Mouse (Mus musculus): Measurements from ENCODE around the gene Cenpm. TPM values are rescaled to one million over a fixed set of nuclear protein-coding genes. Genes with fewer than 3 reads are reported as not detected.

The Cenpm gene
- polyA plus RNA-seq, 1 experiment from 2014 or later, result 51.6 TPM

GRCm38 (mm10) chr15:82197246-82197750, 47.2 kb downstream of the Cenpm start:
- H3K27me3 ChIP-seq (ENCODE audit: control insufficient read depth, insufficient read depth, low read length), result no peaks in the 10 kb centered on the region
- ATAC-seq (ENCODE audit: insufficient read depth, low FRiP score), result no peak
- WGBS, result 85% methylated on average over 10 of the region's 10 CpGs

DNA sequence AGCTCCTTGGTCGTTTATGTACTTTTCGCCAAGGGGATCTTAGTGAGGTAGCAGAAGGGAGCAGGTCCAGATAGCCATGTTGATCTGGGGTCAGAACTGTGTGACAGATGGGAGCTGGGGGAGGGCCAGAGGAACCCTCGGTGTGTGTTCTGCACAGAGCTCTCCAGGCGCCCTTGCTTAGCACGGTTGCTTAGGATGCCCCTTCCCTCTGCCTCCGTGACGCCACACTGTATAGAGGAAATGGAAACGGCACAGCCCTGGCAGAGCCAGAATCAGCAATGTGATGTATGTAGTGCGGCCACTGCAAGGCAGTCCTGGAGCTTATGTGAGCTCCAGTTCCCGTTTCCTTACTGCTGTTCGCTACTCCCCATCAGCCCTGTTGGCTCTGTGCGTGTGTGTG, 48.2 kb downstream of the Cenpm start:
- 86% methylated on average over 12 of the region's 12 CpGs for WGBS
- Histone ChIP-seq H3K9me3 (replicated peaks; ENCODE audit: control insufficient read depth, low read length) (no peaks in the 10 kb centered on the region), H3K9ac (ENCODE audit: low read length) (no peak overlapping the region), H3K4me3 (replicated peaks; ENCODE audit: low read length) (no peak overlapping the region), H3K4me1 (ENCODE audit: control insufficient read depth, insufficient read depth, low read length) (no peaks in the 10 kb centered on the region), H3K27ac (ENCODE audit: low read length) (no peak overlapping the region), H3K36me3 (ENCODE audit: control insufficient read depth, insufficient read depth, low read length) (peaks cover 50% of the 10 kb centered on the region), H3K4me2 (ENCODE audit: low read depth, low read length) (no peak overlapping the region), H3K27me3 (ENCODE audit: control insufficient read depth, insufficient read depth, low read length) (no peaks in the 10 kb centered on the region)
- no peak for ATAC-seq (ENCODE audit: insufficient read depth, low FRiP score)

More at GRCm38 (mm10) chr15:82197246-82197750, 47.2 kb downstream of the Cenpm start:
- no peaks in the 10 kb centered on the region for H3K4me1 ChIP-seq (ENCODE audit: control insufficient read depth, insufficient read depth, low read length)
- H3K27ac ChIP-seq (ENCODE audit: low read length), result no peak overlapping the region
- no peak overlapping the region for H3K9ac ChIP-seq (ENCODE audit: low read length)
- peaks cover 47% of the 10 kb centered on the region for H3K36me3 ChIP-seq (ENCODE audit: control insufficient read depth, insufficient read depth, low read length)
- no peak overlapping the region for H3K4me2 ChIP-seq (ENCODE audit: low read depth, low read length)
- H3K9me3 ChIP-seq (replicated peaks; ENCODE audit: control insufficient read depth, low read length), result no peaks in the 10 kb centered on the region
- H3K4me3 ChIP-seq (replicated peaks; ENCODE audit: low read length), result no peak overlapping the region

DNA sequence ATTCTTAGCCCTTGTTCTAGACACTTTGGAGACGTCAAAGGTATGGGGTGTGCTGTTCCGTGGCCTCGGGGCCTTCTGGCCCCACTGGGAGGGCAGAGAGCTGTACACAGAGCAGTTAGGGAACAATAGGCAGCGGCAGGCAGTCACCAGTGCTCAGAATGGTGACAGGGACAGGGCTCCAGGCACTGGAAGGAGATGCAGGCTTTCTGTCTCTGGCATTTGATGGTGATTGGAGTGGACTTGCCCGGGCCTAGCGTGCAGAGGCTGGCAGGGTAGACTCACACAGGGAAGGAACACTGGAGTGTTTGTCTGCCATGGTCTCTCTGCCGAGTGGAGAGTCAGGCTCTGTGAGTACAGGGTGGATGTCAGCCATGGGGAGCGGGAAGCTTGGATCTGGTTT, 51.9 kb downstream of the Cenpm start:
- no peak for ATAC-seq (ENCODE audit: insufficient read depth, low FRiP score)
- WGBS, result 88% methylated on average over 8 of the region's 8 CpGs
- peaks cover 42% of the 10 kb centered on the region for H3K36me3 ChIP-seq (ENCODE audit: control insufficient read depth, insufficient read depth, low read length)
- H3K9ac ChIP-seq (ENCODE audit: low read length), result no peak overlapping the region
- no peaks in the 10 kb centered on the region for H3K9me3 ChIP-seq (replicated peaks; ENCODE audit: control insufficient read depth, low read length)
- no peak overlapping the region for H3K4me3 ChIP-seq (replicated peaks; ENCODE audit: low read length)
- H3K27me3 ChIP-seq (ENCODE audit: control insufficient read depth, insufficient read depth, low read length), result no peaks in the 10 kb centered on the region
- H3K4me2 ChIP-seq (ENCODE audit: low read depth, low read length), result no peak overlapping the region
- no peaks in the 10 kb centered on the region for H3K4me1 ChIP-seq (ENCODE audit: control insufficient read depth, insufficient read depth, low read length)
- no peak overlapping the region for H3K27ac ChIP-seq (ENCODE audit: low read length)

DNA sequence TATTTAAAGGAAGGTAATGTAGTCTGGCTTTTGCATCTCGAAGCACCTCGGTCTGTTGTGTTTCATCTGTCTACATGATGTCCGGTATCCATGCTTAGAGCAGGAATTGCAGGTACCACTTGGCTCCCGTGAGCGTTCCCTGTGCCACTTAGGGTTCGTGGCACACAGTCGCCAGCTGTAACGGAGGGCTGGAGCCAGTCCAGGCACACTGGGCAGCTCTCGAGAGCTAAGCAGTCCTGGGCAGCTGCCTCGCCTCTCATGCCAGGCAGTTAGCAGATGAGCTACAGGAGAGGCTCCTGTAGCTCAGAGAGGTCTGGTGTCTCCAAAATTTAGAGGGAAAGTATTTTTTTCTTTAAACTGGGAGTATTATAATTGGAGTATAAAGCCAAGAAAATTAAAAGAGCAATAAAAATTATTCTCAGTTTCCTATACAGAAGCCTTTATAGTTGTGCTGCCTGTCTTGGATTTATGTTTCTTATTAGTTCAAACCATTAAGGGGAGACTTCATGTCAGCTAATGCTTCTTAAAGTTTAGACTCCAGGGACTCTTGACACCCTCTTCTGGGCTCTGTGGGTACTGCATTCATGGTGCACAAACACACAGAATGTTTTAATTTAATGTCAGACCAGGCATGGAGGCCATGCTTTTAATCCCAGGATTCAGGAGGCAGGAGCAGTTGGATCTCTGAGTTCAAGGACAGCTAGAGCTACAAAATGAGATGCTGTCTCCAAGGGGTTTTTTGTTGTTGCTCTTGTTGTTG, 55.9 kb downstream of the Cenpm start:
- Histone ChIP-seq H3K4me1 (ENCODE audit: control insufficient read depth, insufficient read depth, low read length) (no peaks in the 10 kb centered on the region), H3K9me3 (replicated peaks; ENCODE audit: control insufficient read depth, low read length) (no peaks in the 10 kb centered on the region), H3K27ac (ENCODE audit: low read length) (no peak overlapping the region), H3K4me3 (replicated peaks; ENCODE audit: low read length) (no peak overlapping the region), H3K4me2 (ENCODE audit: low read depth, low read length) (no peak overlapping the region), H3K36me3 (ENCODE audit: control insufficient read depth, insufficient read depth, low read length) (peaks cover 35% of the 10 kb centered on the region; the same call in 1 of the 2 replicates), H3K27me3 (ENCODE audit: control insufficient read depth, insufficient read depth, low read length) (no peaks in the 10 kb centered on the region), H3K9ac (ENCODE audit: low read length) (no peak overlapping the region)
- no peak for ATAC-seq (ENCODE audit: insufficient read depth, low FRiP score)
- WGBS, result 95% methylated on average over 10 of the region's 10 CpGs

DNA sequence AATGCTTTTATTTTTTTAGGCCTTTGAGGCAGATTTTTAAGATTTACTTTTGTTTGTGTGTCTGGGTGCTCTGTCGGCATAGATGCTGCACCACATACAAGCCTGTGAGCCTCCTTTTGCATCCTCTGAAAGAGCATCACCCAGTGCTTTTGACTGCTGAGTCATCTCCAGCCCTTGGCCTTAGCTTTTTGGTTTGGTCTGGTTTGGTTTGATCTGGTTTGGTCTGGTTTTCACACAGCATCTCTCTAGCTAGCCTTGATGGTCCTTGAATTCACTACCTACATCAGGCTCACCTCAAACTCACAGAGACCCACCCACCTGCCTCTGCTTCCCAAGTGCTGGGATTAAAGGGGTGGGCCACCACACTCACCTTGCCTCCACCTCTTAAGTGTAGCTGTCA, 56.6 kb downstream of the Cenpm start:
- WGBS, result 91% methylated on average over 1 of the region's 1 CpGs

DNA sequence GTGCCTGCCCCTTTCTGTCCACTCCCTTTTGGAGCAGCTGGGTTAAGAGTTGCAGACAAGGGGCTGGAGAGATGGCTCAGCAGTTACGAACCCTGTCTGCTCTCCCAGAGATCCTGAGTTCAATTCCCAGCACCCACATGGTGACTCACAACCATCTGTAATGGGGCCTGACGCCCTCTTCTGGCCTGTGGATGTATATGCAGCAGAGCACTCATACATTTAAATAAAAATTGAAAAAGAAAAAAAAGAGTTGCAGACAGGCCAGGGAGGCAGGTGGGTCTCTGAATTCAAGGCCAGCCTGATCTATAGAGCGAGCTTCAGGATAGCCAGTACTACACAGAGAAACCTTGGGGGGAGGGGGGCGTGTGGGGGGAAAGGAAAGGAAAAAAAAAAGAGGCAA, 57.1 kb downstream of the Cenpm start:
- H3K27me3 ChIP-seq (ENCODE audit: control insufficient read depth, insufficient read depth, low read length), result no peaks in the 10 kb centered on the region
- H3K9ac ChIP-seq (ENCODE audit: low read length), result no peak overlapping the region
- WGBS, result 87% methylated on average over 4 of the region's 4 CpGs
- ATAC-seq (ENCODE audit: insufficient read depth, low FRiP score), result no peak
- no peak overlapping the region for H3K4me2 ChIP-seq (ENCODE audit: low read depth, low read length)
- H3K4me3 ChIP-seq (replicated peaks; ENCODE audit: low read length), result no peak overlapping the region
- peaks cover under 1% of the 10 kb centered on the region; the same call in 1 of the 2 replicates for H3K9me3 ChIP-seq (replicated peaks; ENCODE audit: control insufficient read depth, low read length)
- H3K4me1 ChIP-seq (ENCODE audit: control insufficient read depth, insufficient read depth, low read length), result no peaks in the 10 kb centered on the region
- H3K36me3 ChIP-seq (ENCODE audit: control insufficient read depth, insufficient read depth, low read length), result peaks cover 37% of the 10 kb centered on the region
- no peak overlapping the region for H3K27ac ChIP-seq (ENCODE audit: low read length)

More for the DNA sequence above, 56.6 kb downstream of the Cenpm start:
- Histone ChIP-seq H3K36me3 (ENCODE audit: control insufficient read depth, insufficient read depth, low read length) (peaks cover 35% of the 10 kb centered on the region; the same call in 1 of the 2 replicates), H3K27ac (ENCODE audit: low read length) (no peak overlapping the region), H3K4me3 (replicated peaks; ENCODE audit: low read length) (no peak overlapping the region), H3K9me3 (replicated peaks; ENCODE audit: control insufficient read depth, low read length) (no peaks in the 10 kb centered on the region), H3K27me3 (ENCODE audit: control insufficient read depth, insufficient read depth, low read length) (no peaks in the 10 kb centered on the region), H3K9ac (ENCODE audit: low read length) (no peak overlapping the region), H3K4me1 (ENCODE audit: control insufficient read depth, insufficient read depth, low read length) (no peaks in the 10 kb centered on the region), H3K4me2 (ENCODE audit: low read depth, low read length) (no peak overlapping the region)
- ATAC-seq (ENCODE audit: insufficient read depth, low FRiP score), result no peak

DNA sequence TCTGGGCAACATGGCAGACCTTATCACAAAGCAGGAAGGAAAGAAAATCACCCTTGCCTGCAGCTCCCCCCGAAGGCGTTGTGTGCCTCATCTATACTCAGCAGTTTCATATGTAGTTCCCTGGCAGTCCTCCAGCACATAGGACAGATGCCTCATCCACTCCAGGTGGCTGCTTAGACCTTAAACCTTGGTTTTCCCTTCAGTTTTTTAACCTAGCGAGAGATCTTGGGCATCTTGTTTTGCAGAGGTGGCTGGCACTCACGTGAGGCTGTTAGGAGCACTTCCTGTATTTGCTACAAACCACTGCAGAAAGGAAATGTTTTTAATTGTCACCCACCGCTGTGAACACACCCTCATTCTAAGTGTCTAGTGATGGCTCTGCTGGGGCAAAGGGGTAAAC, 57.6 kb downstream of the Cenpm start:
- no peak overlapping the region for H3K4me3 ChIP-seq (replicated peaks; ENCODE audit: low read length)
- H3K9ac ChIP-seq (ENCODE audit: low read length), result no peak overlapping the region
- H3K36me3 ChIP-seq (ENCODE audit: control insufficient read depth, insufficient read depth, low read length), result peaks cover 39% of the 10 kb centered on the region
- H3K4me1 ChIP-seq (ENCODE audit: control insufficient read depth, insufficient read depth, low read length), result no peaks in the 10 kb centered on the region
- no peaks in the 10 kb centered on the region for H3K27me3 ChIP-seq (ENCODE audit: control insufficient read depth, insufficient read depth, low read length)
- WGBS, result 84% methylated on average over 5 of the region's 5 CpGs
- H3K4me2 ChIP-seq (ENCODE audit: low read depth, low read length), result no peak overlapping the region
- ATAC-seq (ENCODE audit: insufficient read depth, low FRiP score), result no peak
- H3K27ac ChIP-seq (ENCODE audit: low read length), result no peak overlapping the region
- peaks cover 5% of the 10 kb centered on the region; the same call in 1 of the 2 replicates for H3K9me3 ChIP-seq (replicated peaks; ENCODE audit: control insufficient read depth, low read length)

DNA sequence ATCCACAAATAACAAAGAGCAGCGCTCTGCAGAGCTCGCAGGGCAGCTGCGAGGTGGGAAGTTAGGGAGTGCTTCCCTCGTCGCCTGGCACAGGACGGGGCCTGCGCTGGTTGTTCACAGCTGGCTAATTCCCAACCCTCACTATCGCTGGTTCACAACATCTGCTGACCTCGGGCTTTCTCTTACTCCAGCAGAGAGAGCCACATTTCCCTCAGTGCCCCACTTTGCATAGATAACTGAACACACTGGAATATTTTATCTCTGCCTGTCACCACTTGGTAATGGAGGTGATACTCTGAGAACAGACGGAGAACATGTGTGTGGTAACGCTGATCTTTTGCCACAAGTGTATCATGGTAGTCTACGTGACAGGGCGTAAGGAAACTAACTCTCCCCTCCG, 58.4 kb downstream of the Cenpm start:
- Histone ChIP-seq H3K4me2 (ENCODE audit: low read depth, low read length) (no peak overlapping the region), H3K9ac (ENCODE audit: low read length) (no peak overlapping the region), H3K9me3 (replicated peaks; ENCODE audit: control insufficient read depth, low read length) (peaks cover 7% of the 10 kb centered on the region; the same call in 1 of the 2 replicates), H3K4me3 (replicated peaks; ENCODE audit: low read length) (no peak overlapping the region), H3K27ac (ENCODE audit: low read length) (no peak overlapping the region), H3K27me3 (ENCODE audit: control insufficient read depth, insufficient read depth, low read length) (no peaks in the 10 kb centered on the region), H3K4me1 (ENCODE audit: control insufficient read depth, insufficient read depth, low read length) (no peaks in the 10 kb centered on the region), H3K36me3 (ENCODE audit: control insufficient read depth, insufficient read depth, low read length) (peaks cover 47% of the 10 kb centered on the region)
- 68% methylated on average over 14 of the region's 14 CpGs for WGBS
- peak; percentile 51; the same call in 1 of the 2 replicates for ATAC-seq (ENCODE audit: insufficient read depth, low FRiP score)

DNA sequence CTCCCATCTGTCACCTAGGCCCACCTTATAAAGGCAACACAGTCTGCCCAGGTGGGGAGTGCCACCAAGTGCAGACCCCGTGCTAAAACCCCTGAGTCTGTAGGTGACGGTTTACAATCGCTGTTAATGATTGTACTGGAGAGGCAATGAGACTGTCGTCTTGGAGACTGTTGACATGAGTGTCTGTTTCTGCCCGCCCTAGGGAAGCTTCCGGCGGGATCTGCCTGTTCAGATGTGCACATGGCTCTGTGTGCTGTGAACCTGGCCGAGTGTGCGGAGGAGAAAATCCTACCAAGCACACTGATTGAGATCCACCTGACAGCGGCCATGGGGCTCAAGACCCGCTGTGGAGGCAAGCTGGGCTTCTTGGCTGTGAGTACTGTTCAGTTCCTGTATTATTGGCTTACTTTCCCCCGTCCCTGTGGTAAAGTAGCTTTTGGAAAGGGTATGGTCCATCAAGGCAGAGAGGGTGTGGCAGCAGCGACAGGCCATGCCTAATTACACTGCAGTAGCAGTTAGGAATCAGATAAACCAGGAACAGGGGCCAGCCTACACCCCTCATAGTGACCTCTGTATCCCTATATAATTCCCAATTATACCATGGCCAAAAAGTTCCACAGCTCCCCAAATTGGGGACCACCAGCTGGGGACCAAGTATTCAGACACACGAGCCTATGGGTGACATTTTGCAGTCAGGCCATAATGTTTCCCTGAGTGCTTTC, 59.3 kb downstream of the Cenpm start:
- ATAC-seq (ENCODE audit: insufficient read depth, low FRiP score), result no peak
- H3K4me2 ChIP-seq (ENCODE audit: low read depth, low read length), result no peak overlapping the region
- 0 out of 2 replicates have a peak overlapping the region, but pooled peaks have one; percentile 7 for H3K27ac ChIP-seq (ENCODE audit: low read length)
- H3K9me3 ChIP-seq (replicated peaks; ENCODE audit: control insufficient read depth, low read length), result peaks cover 7% of the 10 kb centered on the region; the same call in 1 of the 2 replicates
- H3K27me3 ChIP-seq (ENCODE audit: control insufficient read depth, insufficient read depth, low read length), result no peaks in the 10 kb centered on the region
- H3K4me3 ChIP-seq (replicated peaks; ENCODE audit: low read length), result no peak overlapping the region
- H3K9ac ChIP-seq (ENCODE audit: low read length), result no peak overlapping the region
- 79% methylated on average over 14 of the region's 14 CpGs for WGBS
- H3K4me1 ChIP-seq (ENCODE audit: control insufficient read depth, insufficient read depth, low read length), result no peaks in the 10 kb centered on the region
- H3K36me3 ChIP-seq (ENCODE audit: control insufficient read depth, insufficient read depth, low read length), result peaks cover 56% of the 10 kb centered on the region
